Mouse (Mus musculus): ENCODE measurements around the gene Gatad2a.
"Not testable (repeated sequence)": the region's sequence is repeated elsewhere in the genome, so short reads cannot be mapped to it uniquely, and the experiment has no call there.

Gatad2a gene

GRCm38 (mm10) chr8:69957419-69957818 lies 38.8 kb downstream of the Gatad2a start:
- Histone ChIP-seq H3K4me1 (replicated peaks; ENCODE audit: low read depth, low read length) (peaks cover 92% of the 10 kb centered on the region), H3K4me3 (replicated peaks; ENCODE audit: low read length) (no peak overlapping the region), H3K9me3 (ENCODE audit: low read length) (no peaks in the 10 kb centered on the region), H3K27me3 (ENCODE audit: insufficient read depth, low read length) (no peaks in the 10 kb centered on the region), H3K36me3 (ENCODE audit: insufficient read depth, low read length) (peaks cover 72% of the 10 kb centered on the region)
- TF ChIP-seq NANOG (IDR thresholded peaks at IDR 0.05; ENCODE audit: borderline replicate concordance, low read length) (no peak), POU5F1 (IDR thresholded peaks at IDR 0.05; ENCODE audit: borderline replicate concordance, low read length) (no peak), CTCF (conservative IDR thresholded peaks at IDR 0.05; ENCODE audit: low read length) (no peak)

GRCm38 (mm10) chr8:69956651-69957050 lies 39.5 kb downstream of the Gatad2a start:
- TF ChIP-seq POU5F1 (IDR thresholded peaks at IDR 0.05; ENCODE audit: borderline replicate concordance, low read length) (no peak), CTCF (conservative IDR thresholded peaks at IDR 0.05; ENCODE audit: low read length) (no peak), NANOG (IDR thresholded peaks at IDR 0.05; ENCODE audit: borderline replicate concordance, low read length) (no peak)
- no peaks in the 10 kb centered on the region for H3K27me3 ChIP-seq (ENCODE audit: insufficient read depth, low read length)
- no peak overlapping the region for H3K4me3 ChIP-seq (replicated peaks; ENCODE audit: low read length)
- H3K36me3 ChIP-seq (ENCODE audit: insufficient read depth, low read length): peaks cover 70% of the 10 kb centered on the region
- H3K4me1 ChIP-seq (replicated peaks; ENCODE audit: low read depth, low read length): peaks cover 89% of the 10 kb centered on the region
- no peaks in the 10 kb centered on the region for H3K9me3 ChIP-seq (ENCODE audit: low read length)

- peaks cover 85% of the 10 kb centered on the region for H3K4me1 ChIP-seq (replicated peaks; ENCODE audit: low read depth, low read length)
- TF ChIP-seq CTCF (conservative IDR thresholded peaks at IDR 0.05; ENCODE audit: low read length): no peak
- TF ChIP-seq POU5F1 (IDR thresholded peaks at IDR 0.05; ENCODE audit: borderline replicate concordance, low read length): no peak
- no peak for TF ChIP-seq NANOG (IDR thresholded peaks at IDR 0.05; ENCODE audit: borderline replicate concordance, low read length)
These were observed 41.5 kb downstream of the Gatad2a start for GRCm38 (mm10) chr8:69954642-69955041.

GRCm38 (mm10) chr8:69954213-69954612 lies 42.0 kb downstream of the Gatad2a start:
- peaks cover 70% of the 10 kb centered on the region for H3K36me3 ChIP-seq (ENCODE audit: insufficient read depth, low read length)
- no peak overlapping the region for H3K4me3 ChIP-seq (replicated peaks; ENCODE audit: low read length)
- TF ChIP-seq CTCF (conservative IDR thresholded peaks at IDR 0.05; ENCODE audit: low read length) (no peak), POU5F1 (IDR thresholded peaks at IDR 0.05; ENCODE audit: borderline replicate concordance, low read length) (no peak), NANOG (IDR thresholded peaks at IDR 0.05; ENCODE audit: borderline replicate concordance, low read length) (no peak)
- H3K4me1 ChIP-seq (replicated peaks; ENCODE audit: low read depth, low read length): peaks cover 83% of the 10 kb centered on the region
- H3K27me3 ChIP-seq (ENCODE audit: insufficient read depth, low read length): no peaks in the 10 kb centered on the region
- no peaks in the 10 kb centered on the region for H3K9me3 ChIP-seq (ENCODE audit: low read length)

More at GRCm38 (mm10) chr8:69954642-69955041, 41.5 kb downstream of the Gatad2a start:
- H3K9me3 ChIP-seq (ENCODE audit: low read length): no peaks in the 10 kb centered on the region
- no peaks in the 10 kb centered on the region for H3K27me3 ChIP-seq (ENCODE audit: insufficient read depth, low read length)
- no peak overlapping the region for H3K4me3 ChIP-seq (replicated peaks; ENCODE audit: low read length)
- peaks cover 70% of the 10 kb centered on the region for H3K36me3 ChIP-seq (ENCODE audit: insufficient read depth, low read length)

- TF ChIP-seq CTCF (conservative IDR thresholded peaks at IDR 0.05; ENCODE audit: low read length) (no peak), NANOG (IDR thresholded peaks at IDR 0.05; ENCODE audit: borderline replicate concordance, low read length) (no peak), POU5F1 (IDR thresholded peaks at IDR 0.05; ENCODE audit: borderline replicate concordance, low read length) (no peak)
- Histone ChIP-seq H3K4me1 (replicated peaks; ENCODE audit: low read depth, low read length) (peaks cover 67% of the 10 kb centered on the region), H3K27me3 (ENCODE audit: insufficient read depth, low read length) (no peaks in the 10 kb centered on the region), H3K4me3 (replicated peaks; ENCODE audit: low read length) (no peak overlapping the region), H3K9me3 (ENCODE audit: low read length) (no peaks in the 10 kb centered on the region), H3K36me3 (ENCODE audit: insufficient read depth, low read length) (peaks cover 78% of the 10 kb centered on the region)
These were observed 45.9 kb downstream of the Gatad2a start for GRCm38 (mm10) chr8:69950300-69950699.

- not testable (repeated sequence) for H3K4me3 ChIP-seq (replicated peaks; ENCODE audit: low read length)
- peaks cover 88% of the 10 kb centered on the region for H3K4me1 ChIP-seq (replicated peaks; ENCODE audit: low read depth, low read length)
- peaks cover 85% of the 10 kb centered on the region for H3K36me3 ChIP-seq (ENCODE audit: insufficient read depth, low read length)
These were observed 53.7 kb downstream of the Gatad2a start for GRCm38 (mm10) chr8:69942495-69942894.

GRCm38 (mm10) chr8:69940386-69940785 lies 55.8 kb downstream of the Gatad2a start:
- Histone ChIP-seq H3K36me3 (ENCODE audit: insufficient read depth, low read length) (peaks cover 75% of the 10 kb centered on the region), H3K4me1 (replicated peaks; ENCODE audit: low read depth, low read length) (peaks cover 93% of the 10 kb centered on the region), H3K9me3 (ENCODE audit: low read length) (no peaks in the 10 kb centered on the region), H3K4me3 (replicated peaks; ENCODE audit: low read length) (peak overlapping the region; percentile 37), H3K27me3 (ENCODE audit: insufficient read depth, low read length) (no peaks in the 10 kb centered on the region)
- TF ChIP-seq NANOG (IDR thresholded peaks at IDR 0.05; ENCODE audit: borderline replicate concordance, low read length) (no peak), POU5F1 (IDR thresholded peaks at IDR 0.05; ENCODE audit: borderline replicate concordance, low read length) (no peak), CTCF (conservative IDR thresholded peaks at IDR 0.05; ENCODE audit: low read length) (no peak)

More at GRCm38 (mm10) chr8:69942495-69942894, 53.7 kb downstream of the Gatad2a start:
- H3K9me3 ChIP-seq (ENCODE audit: low read length); H3K27me3 ChIP-seq (ENCODE audit: insufficient read depth, low read length): not testable (repeated sequence)

- Histone ChIP-seq H3K4me1 (replicated peaks; ENCODE audit: low read depth, low read length) (peaks cover 94% of the 10 kb centered on the region), H3K27me3 (ENCODE audit: insufficient read depth, low read length) (no peaks in the 10 kb centered on the region), H3K4me3 (replicated peaks; ENCODE audit: low read length) (peak overlapping the region; percentile 37), H3K9me3 (ENCODE audit: low read length) (no peaks in the 10 kb centered on the region), H3K36me3 (ENCODE audit: insufficient read depth, low read length) (peaks cover 76% of the 10 kb centered on the region)
- TF ChIP-seq NANOG (IDR thresholded peaks at IDR 0.05; ENCODE audit: borderline replicate concordance, low read length) (no peak), CTCF (conservative IDR thresholded peaks at IDR 0.05; ENCODE audit: low read length) (no peak), POU5F1 (IDR thresholded peaks at IDR 0.05; ENCODE audit: borderline replicate concordance, low read length) (no peak)
These were observed 56.6 kb downstream of the Gatad2a start for GRCm38 (mm10) chr8:69939633-69940032.

GRCm38 (mm10) chr8:69938245-69938982 lies 57.8 kb downstream of the Gatad2a start:
- peak; percentile 23; the same call in 1 of the 2 replicates for TF ChIP-seq CTCF (conservative IDR thresholded peaks at IDR 0.05; ENCODE audit: low read length)
- no peak for TF ChIP-seq NANOG (IDR thresholded peaks at IDR 0.05; ENCODE audit: borderline replicate concordance, low read length)
- no peak for TF ChIP-seq POU5F1 (IDR thresholded peaks at IDR 0.05; ENCODE audit: borderline replicate concordance, low read length)

More at GRCm38 (mm10) chr8:69938245-69938982, 57.8 kb downstream of the Gatad2a start:
- H3K36me3 ChIP-seq (ENCODE audit: insufficient read depth, low read length): peaks cover 78% of the 10 kb centered on the region
- no peaks in the 10 kb centered on the region for H3K9me3 ChIP-seq (ENCODE audit: low read length)
- H3K4me3 ChIP-seq (replicated peaks; ENCODE audit: low read length): peak overlapping the region; percentile 33
- peaks cover 93% of the 10 kb centered on the region for H3K4me1 ChIP-seq (replicated peaks; ENCODE audit: low read depth, low read length)
- H3K27me3 ChIP-seq (ENCODE audit: insufficient read depth, low read length): no peaks in the 10 kb centered on the region
